In the genomic region with DNA sequence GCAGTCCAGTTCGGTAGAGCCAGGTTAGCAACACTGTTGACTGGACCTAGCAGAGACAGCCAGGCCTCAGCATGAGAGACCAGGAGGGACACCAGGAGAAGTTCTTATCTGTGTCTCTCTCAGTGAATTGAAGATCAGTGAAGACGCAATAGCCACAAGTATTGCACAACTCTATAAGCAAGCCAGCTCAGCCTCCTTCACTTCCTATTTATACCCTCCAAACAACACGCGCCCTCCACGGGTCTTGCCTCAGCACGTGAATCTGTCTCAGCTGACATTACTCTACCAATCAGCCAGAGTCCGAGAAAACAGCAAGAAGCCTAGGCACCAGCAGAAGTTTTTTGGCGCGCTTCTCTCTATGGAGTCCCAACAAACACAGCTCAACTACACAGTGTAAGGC, we compare ENCODE assay signal across 15 mouse cellular contexts. TPM values are rescaled to one million over a fixed set of nuclear protein-coding genes. Genes with fewer than 3 reads are reported as not detected.
DNase-seq lines count a peak whose midpoint lies in the region; ATAC-seq and TF ChIP-seq lines count a peak whose summit lies in the region.
"Had no signal": no experiment of that assay in that cellular context is flagged by ENCODE, and none has a peak within 500 bp of the region (broad histone marks: within the 10 kb centered on the region; RNA-seq: fewer than 3 reads in every experiment).

No protein-coding gene starts in this region.

- ATAC-seq in erythroblast, adult 5-6 weeks (replicated peaks; ENCODE audit: low FRiP score, poor library complexity, severe bottlenecking): no peak
- ATAC-seq: inflammation-experienced regulatory T-cells, adult 6 months; midbrain, embryonic 16.5 days; Patski had no signal

- no peaks in the 10 kb centered on the region for H3K4me1 ChIP-seq in lung, adult 2 months (ENCODE audit: control insufficient read depth, insufficient read depth, low read length)
- H3K4me1 ChIP-seq: limb, embryonic 10.5 days had no signal

- 74% methylated on average over 9 of the region's 9 CpGs for WGBS in lung, adult 2 months

- no peak for TF ChIP-seq CTCF in lung, adult 2 months (IDR thresholded peaks at IDR 0.05; ENCODE audit: insufficient read depth, low read length)
- no peak for TF ChIP-seq CTCF in left cerebral cortex, adult 2 months (IDR thresholded peaks at IDR 0.05)

- no peak for TF ChIP-seq POLR2A in lung, adult 2 months (IDR thresholded peaks at IDR 0.05; ENCODE audit: borderline replicate concordance, extremely low read depth, low read depth, low read length)

- intact Hi-C loops in left cerebral cortex, adult 2 months (cut with DNase I): loop anchor here (10.0 kb wide), 1 partner anchor 300 kb away; no protein-coding TSS in a partner anchor

- DNase-seq in lung, adult 18-20 months: peak; percentile 7 to 24
- DNase-seq in lung, adult 2 months: no peak
- DNase-seq in c-Kit-positive CD71-negative TER-119-negative erythroid progenitor cells, embryonic 14.5 days (ENCODE audit: low read depth): peak; percentile 35
- peak; percentile 48 for DNase-seq in lung, postnatal 36 days
- peak; percentile 20 for DNase-seq in yolk sac, embryonic 10.5 days (ENCODE audit: low spot score)
- no peak for DNase-seq in frontal cortex, postnatal 10 days (ENCODE audit: low spot score in 2 of 2)
- DNase-seq in left cerebral cortex, adult 2 months (ENCODE audit: extremely low spot score in 1 of 2, low spot score in 2 of 2): no peak
- DNase-seq: cerebellum, postnatal 10 days; heart, postnatal 4 days had no signal

- H3K27ac ChIP-seq in left cerebral cortex, adult 2 months: no peak overlapping the region
- H3K27ac ChIP-seq: kidney, postnatal 0 days; limb, embryonic 10.5 days had no signal

- H3K4me3 ChIP-seq in lung, adult 2 months (replicated peaks; ENCODE audit: extremely low read depth, low read depth, low read length): no peak overlapping the region
- no peak overlapping the region for H3K4me3 ChIP-seq in left cerebral cortex, adult 2 months
- H3K4me3 ChIP-seq: limb, embryonic 10.5 days had no signal

RNA-seq across cellular contexts. Expression of a gene that starts 9.7 kb away (rescaled TPM):
- 7.3 and 14.5 TPM in 2 replicates for polyA plus RNA-seq in lung, adult 2 months (2012; rRNA removed)
- 10 to 100 TPM; 29.3 to 30.0 TPM for total RNA-seq in left cerebral cortex, adult 2 months (2021)
- 8.8 and 19.0 TPM in 2 replicates for total RNA-seq in erythroblast, adult 5-6 weeks (2015; ENCODE audit: low replicate concordance)
- total RNA-seq in erythroblast, adult 5-6 weeks (2017; ENCODE audit: low replicate concordance): 7.5 and 14.4 TPM in 2 replicates

RNA-seq across cellular contexts. Expression of a gene that starts 41.4 kb away (rescaled TPM):
- 16.0 and 20.5 TPM in 2 replicates for polyA plus RNA-seq in lung, adult 2 months (2012; rRNA removed)
- total RNA-seq in left cerebral cortex, adult 2 months (2021): 10 to 100 TPM; 37.9 to 39.7 TPM
- total RNA-seq in erythroblast, adult 5-6 weeks (2015; ENCODE audit: low replicate concordance): 20.2 and 28.4 TPM in 2 replicates
- 25.0 and 32.6 TPM in 2 replicates for total RNA-seq in erythroblast, adult 5-6 weeks (2017; ENCODE audit: low replicate concordance)

RNA-seq across cellular contexts. Expression of a gene that starts 56.6 kb away (rescaled TPM):
- polyA plus RNA-seq in lung, adult 2 months (2012; rRNA removed): 26.5 and 29.5 TPM in 2 replicates
- total RNA-seq in left cerebral cortex, adult 2 months (2021): 10 to 100 TPM; 16.6 to 22.8 TPM
- 5.4 and 12.7 TPM in 2 replicates for total RNA-seq in erythroblast, adult 5-6 weeks (2015; ENCODE audit: low replicate concordance)
- total RNA-seq in erythroblast, adult 5-6 weeks (2017; ENCODE audit: low replicate concordance): 8.0 and 11.4 TPM in 2 replicates

Comparison
In these comparisons a context has a peak if more than half of its experiments do, and no peak if none do; other contexts are left out.
1. DNase-seq: peak in lung, adult 18-20 months (2 of 2), c-Kit-positive CD71-negative TER-119-negative erythroid progenitor cells, embryonic 14.5 days (single experiment), lung, postnatal 36 days (single experiment) and yolk sac, embryonic 10.5 days (single experiment); none in lung, adult 2 months (single experiment), frontal cortex, postnatal 10 days (0 of 2) and left cerebral cortex, adult 2 months (0 of 2).